Mouse (Mus musculus) Muller cell, postnatal 12 days (primary cell): ENCODE data around the gene Tcp11l2.

Experiments
- DNase-seq: peaks from one replicate; pipeline ENCODE4 v3.0.0-alpha.2; 2015; ENCODE audit errors: inconsistent ontology term

The Tcp11l2 gene

DNA sequence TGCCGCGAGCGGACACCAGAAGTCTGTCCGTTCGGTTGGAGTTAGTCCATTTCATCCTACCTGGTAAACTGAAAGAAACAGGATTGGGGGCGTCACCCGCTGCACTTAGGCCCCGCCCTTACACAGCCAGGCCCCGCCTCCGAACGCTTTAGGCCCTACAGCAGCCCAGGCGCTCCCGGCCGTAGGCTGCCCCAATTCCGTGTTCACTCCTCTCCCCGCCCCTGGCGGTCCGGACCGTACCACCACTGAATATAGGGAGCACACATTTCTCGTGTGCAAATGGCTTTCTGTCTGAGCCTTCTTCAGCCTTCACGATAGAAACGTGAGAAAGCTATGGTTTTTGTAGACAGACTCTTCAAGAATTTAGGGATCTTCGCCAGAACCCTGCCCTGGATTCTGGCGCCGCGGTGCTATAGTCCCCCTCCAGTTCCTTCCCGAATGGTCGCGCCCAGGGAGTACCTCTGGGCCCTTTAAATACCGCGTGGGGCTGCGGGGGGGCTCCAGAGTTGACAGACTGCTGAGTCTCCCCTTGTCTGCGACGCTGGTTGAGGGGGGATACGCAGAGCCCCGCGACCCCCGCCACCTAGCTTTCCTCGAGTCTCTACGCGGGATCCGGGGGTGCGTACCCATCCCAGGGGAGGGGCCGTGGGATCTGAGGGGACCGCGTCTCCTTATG lies at the start of gene Tcp11l2:
Gene Tcp11l2, plus strand, starts transcription at position 232 of the 676 bp plus-strand sequence.
- peak; percentile 99 for DNase-seq

DNA sequence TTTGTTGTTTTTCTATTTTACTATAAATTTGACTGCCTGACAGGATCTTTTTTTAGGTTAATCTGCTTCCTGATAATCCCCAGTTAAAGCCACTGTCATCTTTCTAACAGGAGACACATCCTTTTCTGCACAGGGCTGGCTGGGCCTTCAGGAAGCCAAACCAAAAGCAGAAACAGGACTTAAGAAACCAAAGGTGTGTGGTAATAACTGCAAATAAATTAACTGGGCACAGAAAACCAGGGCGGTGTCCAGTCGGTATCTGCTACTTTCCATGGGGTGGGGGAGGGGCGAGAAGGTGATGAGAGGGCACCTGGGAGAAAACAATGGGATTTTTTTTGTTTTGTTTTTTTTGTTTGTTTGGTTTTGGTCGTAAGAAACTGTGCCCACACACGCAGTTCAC lies 49.4 kb upstream of the Tcp11l2 start:
- DNase-seq, result no peak

DNA sequence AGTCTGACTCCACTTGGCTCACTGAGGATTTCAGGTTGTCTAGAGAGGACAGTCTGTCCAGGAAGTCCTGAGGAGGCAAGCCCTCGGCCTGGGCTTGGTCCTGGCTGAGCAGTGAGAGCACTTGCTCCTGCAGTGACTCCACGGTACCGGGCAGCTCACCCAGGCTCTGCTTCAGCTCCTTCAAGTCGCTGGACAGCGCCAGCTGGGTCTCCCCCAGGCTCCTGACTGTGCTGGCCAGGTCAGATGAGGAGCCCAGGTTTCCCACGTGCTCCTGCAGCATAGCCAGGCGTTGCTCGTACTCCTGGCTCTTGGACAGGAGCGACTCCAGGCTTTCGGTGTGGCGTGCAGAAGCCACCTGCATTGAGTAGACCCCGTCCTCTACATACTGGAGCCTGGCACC lies 48.8 kb upstream of the Tcp11l2 start:
- no peak for DNase-seq

DNA sequence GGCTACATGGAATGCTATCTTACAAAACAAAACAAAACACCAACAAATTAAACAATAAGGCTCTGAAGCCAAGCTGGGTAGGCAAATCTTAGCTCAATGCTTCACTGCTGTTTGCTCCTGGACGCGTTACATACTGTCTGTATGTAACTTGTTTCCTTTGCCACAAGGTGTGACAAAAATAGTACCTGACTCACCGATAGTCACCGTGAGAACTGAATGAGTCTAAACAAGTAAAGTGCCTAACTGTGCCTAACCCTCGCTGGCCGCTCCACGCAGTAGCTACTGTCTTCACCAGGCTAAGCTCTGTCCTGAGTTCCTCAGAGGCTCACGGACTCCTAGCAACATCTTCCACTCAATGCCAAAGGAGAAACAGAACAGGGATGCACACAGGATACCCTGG lies 46.0 kb upstream of the Tcp11l2 start:
- no peak for DNase-seq

DNA sequence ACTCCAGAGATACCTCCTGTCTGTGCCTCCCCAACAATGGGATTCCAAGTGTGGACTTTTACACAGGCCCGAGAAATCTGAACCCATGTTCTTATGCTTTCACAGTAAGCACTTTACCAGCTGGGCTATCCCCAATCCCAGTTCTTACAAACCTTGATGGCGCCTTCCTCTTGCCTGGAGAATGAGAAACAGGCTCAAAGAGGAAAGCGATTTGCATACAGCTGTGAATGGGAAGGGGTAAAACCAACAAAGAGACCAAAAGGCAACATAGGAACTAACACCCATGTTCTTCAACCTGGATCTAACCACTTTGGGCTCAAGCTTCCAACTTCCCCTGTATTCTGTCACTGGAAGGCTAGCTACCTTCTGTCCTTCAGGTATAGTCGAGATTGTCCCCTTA lies 44.9 kb upstream of the Tcp11l2 start:
- no peak for DNase-seq

DNA sequence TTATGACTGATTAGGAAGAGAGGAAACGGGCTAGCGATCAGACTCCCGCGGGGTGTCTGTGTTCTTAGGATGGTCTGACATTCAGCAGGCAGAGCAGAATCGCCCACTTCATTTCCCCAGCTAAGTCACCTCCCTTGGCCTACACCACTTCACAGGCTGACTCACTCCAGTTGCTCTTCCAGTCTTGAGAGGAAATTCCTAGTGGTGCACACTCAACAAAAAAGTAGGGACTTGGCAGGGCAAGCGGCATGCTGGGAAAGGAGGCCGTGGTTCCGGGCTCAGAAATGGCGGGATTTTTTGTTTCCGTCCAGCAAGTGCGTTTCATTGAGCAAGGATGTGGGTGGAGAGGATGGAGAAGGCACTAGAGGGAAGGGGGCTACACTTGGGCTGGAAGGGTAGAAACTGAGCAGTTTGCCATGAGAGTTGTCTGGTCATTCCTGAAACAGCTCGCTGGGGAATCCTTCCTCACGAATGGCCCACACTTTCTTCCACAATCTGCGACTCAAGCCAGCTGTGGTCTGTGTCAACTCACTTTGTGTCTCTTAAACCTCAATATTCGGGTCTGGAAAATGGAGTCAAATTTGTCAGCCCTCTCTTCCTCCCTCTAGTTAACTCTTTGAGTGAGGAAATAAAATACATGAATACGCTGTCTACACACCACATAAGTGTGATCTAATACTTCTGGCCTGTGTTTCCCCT lies 44.1 kb upstream of the Tcp11l2 start:
- DNase-seq, result peak; percentile 88

DNA sequence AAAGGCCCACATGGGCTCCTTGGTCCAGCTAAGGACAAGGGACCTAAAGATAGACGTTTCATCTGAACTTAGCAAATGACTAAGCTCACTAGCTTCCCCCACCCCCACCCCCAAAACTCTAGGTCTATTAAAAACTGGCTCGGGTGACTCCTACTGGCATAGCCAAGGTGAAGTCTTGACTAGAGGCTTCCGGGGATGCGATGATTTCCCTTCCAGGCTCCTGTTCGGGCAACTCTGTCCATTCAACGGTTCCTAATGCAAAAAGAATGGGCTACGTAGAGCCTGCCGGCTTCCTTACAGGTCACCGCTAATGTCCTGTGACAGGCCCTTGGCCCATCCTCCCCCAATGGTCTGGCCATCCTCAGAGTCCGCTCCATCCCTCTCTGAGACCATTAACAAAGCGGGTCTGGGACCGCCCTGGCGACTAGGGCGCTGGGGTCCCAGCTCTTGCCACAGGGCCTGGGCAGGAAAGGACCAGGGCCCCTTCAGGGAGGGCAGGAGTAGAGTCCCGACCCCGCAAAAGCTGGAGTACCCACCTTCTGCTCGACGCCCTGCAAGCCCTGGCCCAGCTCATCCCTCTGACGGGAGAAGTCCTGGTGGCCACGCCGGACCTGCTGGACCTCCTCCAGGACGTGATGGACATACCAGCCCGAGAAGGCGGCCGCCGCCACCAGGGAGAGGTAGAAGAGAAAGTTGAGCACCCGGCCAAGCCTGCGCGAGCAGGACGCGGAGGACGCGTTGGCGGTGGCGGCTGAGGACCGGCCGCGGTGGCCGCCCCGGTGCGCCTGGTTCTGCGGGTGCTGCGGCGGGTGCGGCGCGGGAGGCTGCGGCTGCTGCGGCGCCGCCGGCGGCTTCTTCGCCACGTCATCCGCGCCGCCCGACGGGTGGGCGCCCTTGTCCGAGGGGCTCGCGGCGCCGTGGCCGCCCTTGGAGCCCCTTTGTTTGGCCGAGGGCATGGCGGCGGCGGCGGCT lies 43.2 kb upstream of the Tcp11l2 start:
- peak; percentile 96 for DNase-seq

DNA sequence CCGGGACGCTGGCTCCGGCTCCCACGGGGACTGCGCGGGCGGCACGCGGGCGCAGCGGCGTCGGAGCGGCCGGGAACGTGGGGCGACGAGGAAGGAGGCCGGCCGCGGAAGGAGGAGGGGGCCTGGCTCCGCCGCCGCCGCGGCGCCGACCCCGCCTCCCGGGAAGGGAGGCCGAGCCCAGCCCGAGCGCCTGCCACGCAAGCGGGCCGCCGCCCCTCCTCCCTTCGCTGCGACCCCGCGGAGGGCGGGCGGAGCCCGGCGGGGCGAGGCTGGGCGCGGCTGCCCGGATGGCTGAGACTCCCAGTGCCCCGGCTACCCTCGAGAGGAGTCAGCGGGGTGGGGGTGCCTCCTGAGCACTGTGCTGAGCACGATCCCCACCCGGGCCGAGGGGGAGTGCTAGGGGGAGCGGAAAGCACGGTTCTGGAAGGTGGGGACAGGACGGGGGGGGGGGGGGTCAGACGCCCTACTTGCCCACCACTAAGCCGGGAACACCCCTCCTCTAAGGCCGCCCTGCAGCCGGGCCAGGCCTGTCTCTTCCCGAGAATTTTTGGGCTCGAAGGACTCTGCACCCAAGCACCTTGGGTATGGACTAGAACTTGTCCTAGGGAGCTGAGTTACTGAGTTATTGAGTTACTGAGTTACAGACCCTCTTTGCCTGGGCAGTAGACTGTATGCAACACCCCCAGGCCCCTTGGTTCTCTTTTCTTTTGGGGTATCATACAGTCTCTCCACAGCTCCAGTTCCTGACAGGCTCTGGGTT lies 42.3 kb upstream of the Tcp11l2 start, which contains the start of gene Ckap4:
Gene Ckap4, minus strand, starts transcription at position 151 of the 760 bp plus-strand sequence.
- DNase-seq, result peak; percentile 91

DNA sequence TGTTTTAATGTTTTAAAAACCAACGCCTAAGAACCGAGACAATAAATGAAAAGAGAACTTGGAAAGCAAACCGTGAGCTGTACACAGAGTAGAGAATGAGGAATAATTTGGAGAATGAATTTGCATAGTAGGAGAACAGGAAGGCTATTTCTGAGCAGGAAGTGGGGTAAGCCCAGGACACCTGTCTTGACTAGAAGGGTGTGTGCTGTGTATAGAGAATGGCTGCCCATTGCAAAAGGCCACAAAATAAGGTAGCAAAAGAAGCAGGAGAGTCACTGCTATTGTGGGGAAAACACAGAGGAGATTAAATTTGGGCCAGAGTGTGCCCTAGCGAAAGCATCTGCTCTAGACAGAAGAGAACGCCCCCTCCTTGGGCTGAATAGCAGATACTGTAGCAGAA lies 41.0 kb upstream of the Tcp11l2 start:
- DNase-seq, result no peak

DNA sequence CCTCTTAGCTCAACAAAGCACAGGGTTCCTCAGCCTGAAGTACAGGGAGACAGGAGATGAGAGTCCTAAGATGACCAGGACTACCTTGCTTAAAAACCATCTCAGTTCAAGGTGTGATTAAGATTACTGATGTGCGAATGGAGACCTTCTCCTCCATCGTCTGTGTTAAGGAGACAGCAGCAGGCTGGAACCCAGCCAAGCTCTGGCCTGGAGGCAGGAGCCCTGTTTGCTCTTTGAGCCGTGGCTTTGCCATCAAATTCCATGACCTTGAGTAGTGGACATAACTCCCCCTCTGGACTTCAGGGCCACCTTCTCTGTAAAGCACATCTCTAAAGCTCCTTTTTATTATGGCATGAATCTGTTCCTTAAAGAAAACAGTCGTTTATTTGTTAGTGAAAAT lies 40.6 kb upstream of the Tcp11l2 start:
- peak; percentile 30 for DNase-seq

DNA sequence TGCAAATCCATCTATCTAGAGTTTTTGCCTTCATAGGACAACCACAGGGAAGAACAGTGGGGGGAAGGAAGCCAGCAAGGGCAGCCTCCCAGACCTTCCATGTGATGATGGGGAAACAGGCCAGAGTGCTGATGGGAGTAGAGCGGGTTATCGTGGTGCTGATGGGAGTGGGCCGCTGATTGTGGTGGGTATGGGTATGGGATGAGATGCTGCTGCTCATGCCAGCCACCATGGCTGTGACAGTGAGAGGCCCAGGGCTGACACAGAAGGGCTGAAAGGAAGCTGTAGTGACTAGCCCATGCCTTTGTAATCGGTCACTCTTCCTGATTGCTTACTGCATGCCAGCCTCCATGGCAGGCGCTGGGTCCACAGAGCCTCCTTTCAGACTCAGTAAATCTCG lies 36.8 kb upstream of the Tcp11l2 start:
- DNase-seq, result no peak

DNA sequence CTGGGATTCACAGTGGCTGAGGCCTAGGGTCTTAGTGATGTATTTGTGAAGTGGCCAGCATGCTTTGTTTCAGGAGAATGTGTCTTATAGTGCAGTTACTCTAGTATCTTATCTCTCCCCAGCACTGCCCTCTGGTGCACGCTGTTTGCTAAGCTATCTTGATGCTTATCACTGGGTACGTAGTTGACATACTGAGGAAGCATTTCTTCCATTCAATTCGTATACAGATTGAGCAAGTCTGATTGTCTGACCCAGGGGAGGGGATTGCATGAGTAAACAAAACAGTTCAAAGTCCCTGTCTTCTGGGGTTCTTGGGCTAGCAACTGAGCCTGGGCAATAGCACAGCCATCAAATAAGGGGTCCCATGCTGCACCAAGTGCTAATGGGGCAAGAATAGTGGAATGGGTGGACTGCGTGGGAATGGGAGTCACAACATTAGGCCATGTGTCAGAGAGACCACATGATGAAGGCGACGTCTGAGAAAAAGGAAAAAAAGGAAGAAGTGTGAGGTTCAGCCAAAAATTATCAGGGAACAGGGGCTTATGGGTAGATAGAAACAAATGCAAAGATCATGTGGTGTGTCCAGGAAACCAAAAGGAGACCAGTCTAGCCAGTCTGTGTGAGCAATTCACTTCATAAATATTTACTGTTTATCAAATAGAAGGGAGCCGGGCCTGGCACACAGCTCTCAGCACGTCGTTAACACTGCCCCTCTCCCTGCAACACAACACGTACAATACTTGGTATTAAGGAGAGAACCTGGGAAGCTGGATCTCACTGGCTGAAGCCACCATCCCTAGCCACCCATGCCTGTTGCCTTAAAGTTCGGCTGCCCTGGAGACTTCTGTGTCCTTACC lies 33.4 kb upstream of the Tcp11l2 start:
- DNase-seq, result no peak

DNA sequence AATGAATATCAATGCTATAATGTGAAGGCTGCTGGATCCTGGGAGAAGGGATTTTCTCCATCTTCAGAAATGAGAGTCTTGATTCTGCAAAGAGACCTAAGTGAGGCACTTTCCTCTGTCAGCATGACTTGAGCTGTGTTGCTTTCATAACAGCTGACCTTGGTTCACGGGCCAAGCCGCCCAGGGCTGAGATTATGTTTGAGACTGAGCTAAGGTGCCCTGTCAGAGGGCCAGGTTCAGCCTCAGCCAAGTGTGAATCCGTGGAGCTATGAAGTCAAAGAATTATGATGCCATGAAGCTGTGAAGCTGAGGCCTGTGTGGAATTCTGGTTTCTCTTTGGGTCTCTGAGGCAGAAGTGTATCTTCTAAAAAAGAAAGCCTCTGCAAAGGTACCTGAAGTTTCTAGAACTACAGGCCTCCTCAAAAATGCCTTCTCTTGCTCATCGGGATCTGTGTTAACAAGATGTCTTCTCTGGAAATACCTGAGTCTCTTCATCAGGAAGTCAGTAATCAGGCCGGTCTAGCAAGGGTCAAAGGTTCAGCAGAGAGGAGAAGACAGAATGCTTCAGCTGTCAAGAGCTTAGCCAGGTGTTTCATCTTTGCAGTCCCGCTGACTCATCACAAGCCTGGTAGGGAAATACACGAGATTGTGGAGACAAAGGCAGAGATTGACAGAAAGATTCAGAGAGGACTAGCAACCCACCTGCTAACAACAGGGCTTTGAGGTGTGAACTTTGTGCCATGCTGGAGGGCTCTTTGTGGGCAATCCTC lies 31.4 kb upstream of the Tcp11l2 start:
- no peak for DNase-seq

DNA sequence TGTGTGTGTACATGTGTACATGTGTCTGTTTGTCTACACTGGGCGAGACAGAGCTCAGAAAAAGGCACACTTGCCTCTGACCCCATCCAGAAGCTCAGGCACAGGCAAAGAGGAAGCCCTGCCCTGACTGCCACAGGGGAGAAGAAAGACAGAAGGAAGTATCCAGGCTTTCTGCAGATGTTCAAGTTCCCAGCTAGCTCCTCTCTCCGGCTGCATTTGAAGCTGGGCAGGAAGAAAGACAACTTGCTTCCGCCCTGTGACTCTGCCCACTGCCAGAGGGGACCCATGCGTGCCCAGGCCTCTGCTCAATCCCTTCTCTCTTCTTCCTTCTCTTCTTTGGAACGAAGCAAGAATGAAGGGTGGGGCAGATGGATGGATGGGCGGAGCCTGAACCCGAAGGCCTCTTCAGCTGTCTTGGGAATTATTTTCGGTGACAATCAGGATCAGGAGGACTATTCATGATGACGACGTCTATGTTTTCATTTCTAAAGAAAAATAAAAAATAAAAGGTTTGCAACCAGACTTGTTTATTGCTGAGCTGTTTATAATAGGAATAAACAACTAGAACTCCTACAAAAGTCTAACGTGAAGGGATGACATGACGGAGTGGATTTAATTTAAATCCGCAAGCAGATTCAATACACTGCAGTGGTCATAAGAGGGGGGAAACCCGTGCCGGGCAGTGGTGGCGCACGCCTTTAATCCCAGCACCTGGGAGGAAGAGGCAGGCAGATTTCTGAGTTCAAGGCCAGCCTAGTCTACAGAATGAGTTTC lies 27.1 kb upstream of the Tcp11l2 start:
- DNase-seq, result no peak

DNA sequence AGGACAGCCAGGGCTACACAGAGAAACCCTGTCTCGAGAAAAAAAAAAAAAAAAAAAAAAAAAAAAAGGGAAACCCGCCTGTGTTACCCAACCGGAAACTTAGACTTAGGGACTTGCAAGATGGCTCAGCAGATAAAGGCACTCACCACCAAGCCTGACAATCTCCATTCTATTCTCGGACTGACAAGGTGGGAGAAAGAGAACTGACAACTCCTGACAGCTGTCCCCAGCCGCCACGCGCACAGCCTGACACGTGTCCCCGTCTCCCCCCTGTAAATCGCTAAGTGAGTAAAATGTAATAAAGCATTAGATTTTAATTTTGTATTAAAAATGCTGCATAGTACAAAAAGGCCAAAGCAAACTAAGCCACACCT lies 26.5 kb upstream of the Tcp11l2 start:
- DNase-seq, result no peak

DNA sequence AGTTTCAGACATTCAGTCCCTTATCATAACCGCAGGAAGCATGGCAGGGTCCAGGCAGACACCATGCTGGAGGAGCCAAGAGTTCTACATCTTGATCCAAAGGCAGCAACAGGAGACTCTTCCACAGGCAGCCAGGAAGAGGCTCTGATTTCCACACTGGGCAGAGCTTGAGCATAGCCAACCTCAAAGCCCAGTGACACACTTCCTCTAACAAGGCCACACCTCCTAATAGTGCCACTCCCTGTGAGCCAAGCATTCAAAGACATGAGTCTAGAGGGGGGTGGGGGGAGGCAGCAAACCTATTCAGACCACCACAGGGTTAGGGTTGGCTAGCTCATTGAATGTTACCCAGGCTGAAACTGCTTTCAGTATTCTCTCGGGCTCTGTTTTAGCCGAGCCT lies 24.6 kb upstream of the Tcp11l2 start:
- no peak for DNase-seq

DNA sequence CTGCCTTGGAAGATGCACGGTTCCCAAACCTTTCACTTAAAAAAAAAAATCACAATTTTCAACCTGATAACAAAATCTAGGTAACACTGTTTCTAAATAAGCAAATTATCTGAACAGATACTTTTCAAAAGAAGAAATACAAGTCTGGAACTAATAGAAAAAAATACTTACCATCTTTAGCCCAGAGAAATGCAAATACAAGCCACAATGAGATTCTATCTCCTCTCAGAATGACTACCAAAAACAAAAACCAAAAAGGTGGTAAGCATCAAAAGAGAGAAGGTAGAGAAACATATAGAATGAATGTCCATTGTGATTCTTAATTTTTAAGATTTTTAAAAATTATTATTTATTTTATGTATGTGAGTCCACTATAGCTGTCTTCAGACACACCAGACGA lies 23.9 kb upstream of the Tcp11l2 start:
- no peak for DNase-seq

DNA sequence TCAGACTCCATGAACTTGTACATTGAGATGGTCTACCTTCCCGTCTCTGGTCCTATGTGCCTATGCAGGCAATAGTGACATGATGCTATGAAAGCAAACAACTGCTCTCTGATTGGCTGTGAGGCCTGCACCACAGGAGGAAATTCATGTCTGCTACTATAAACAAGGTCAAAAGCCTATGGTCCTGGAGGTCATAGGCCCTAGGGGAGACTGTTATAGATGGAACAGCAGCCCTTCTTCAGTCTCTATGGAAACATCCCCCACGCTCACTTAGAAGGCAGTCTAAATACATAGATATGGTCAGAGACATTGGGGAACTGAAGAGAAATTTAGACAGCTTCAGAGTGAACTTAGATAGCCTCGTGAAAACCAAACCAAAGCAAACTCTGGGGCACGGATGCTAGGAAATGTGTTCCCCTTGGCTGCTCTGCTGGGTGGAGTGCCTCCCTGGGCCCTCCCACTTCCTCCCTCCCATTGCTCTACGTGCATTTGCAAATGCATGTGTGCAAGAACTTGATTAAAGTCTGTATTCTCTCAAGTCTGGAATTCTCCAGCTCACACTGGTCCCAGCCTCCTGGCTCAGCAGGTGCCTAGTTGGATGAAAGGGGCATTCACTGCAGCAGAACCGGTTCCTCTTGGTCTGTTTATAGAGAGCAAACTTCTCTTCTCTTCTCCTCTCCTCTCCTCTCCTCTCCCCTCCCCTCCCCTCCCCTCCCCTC lies 22.0 kb upstream of the Tcp11l2 start:
- DNase-seq, result no peak
